Mouse (Mus musculus): ENCODE data around the gene Dnajb12. TPM values are rescaled to one million over a fixed set of nuclear protein-coding genes. Genes with fewer than 3 reads are reported as not detected.

Dnajb12 gene
- polyA plus RNA-seq, 1 experiment from 2014 or later: 27.3 TPM

GRCm38 (mm10) chr10:59898180-59898778, 18.9 kb downstream of the Dnajb12 start:
- H3K4me1 ChIP-seq (ENCODE audit: control insufficient read depth, insufficient read depth, low read length): peaks cover 42% of the 10 kb centered on the region

GRCm38 (mm10) chr10:59898935-59899334, 19.6 kb downstream of the Dnajb12 start:
- Histone ChIP-seq H3K4me3 (ENCODE audit: low read depth, low read length) (no peak overlapping the region), H3K9ac (ENCODE audit: low read length) (peak overlapping the region; percentile 44), H3K4me1 (ENCODE audit: control insufficient read depth, insufficient read depth, low read length) (peaks cover 42% of the 10 kb centered on the region), H3K9me3 (ENCODE audit: control insufficient read depth, low read length) (no peaks in the 10 kb centered on the region), H3K36me3 (ENCODE audit: control insufficient read depth, insufficient read depth, low read length) (peaks cover 10% of the 10 kb centered on the region), H3K27ac (ENCODE audit: low read depth, low read length) (peak overlapping the region; percentile 96), H3K4me2 (ENCODE audit: low read depth) (peak overlapping the region; percentile 28), H3K27me3 (ENCODE audit: control insufficient read depth, insufficient read depth, low read length) (no peaks in the 10 kb centered on the region)
- 52% methylated on average over 2 of the region's 2 CpGs for WGBS
- ATAC-seq (ENCODE audit: insufficient read depth, low FRiP score, low TSS enrichment) (peak; percentile 5; the same call in 1 of the 2 replicates), DNase-seq (ENCODE audit: low spot score) (no peak)

More at GRCm38 (mm10) chr10:59898180-59898778, 18.9 kb downstream of the Dnajb12 start:
- Histone ChIP-seq H3K4me2 (ENCODE audit: low read depth) (no peak overlapping the region), H3K9me3 (ENCODE audit: control insufficient read depth, low read length) (no peaks in the 10 kb centered on the region), H3K27me3 (ENCODE audit: control insufficient read depth, insufficient read depth, low read length) (no peaks in the 10 kb centered on the region), H3K4me3 (ENCODE audit: low read depth, low read length) (no peak overlapping the region), H3K9ac (ENCODE audit: low read length) (no peak overlapping the region; the same call in 1 of the 2 replicates), H3K27ac (ENCODE audit: low read depth, low read length) (peak overlapping the region; percentile 96), H3K36me3 (ENCODE audit: control insufficient read depth, insufficient read depth, low read length) (peaks cover 13% of the 10 kb centered on the region)
- ATAC-seq (ENCODE audit: insufficient read depth, low FRiP score, low TSS enrichment): no peak
- no peak for DNase-seq (ENCODE audit: low spot score)
- 54% methylated on average over 9 of the region's 9 CpGs for WGBS

- peak; percentile 92 for DNase-seq (ENCODE audit: low spot score)
- Histone ChIP-seq H3K4me3 (ENCODE audit: low read depth, low read length) (no peak overlapping the region), H3K9me3 (ENCODE audit: control insufficient read depth, low read length) (no peaks in the 10 kb centered on the region), H3K27ac (ENCODE audit: low read depth, low read length) (peak overlapping the region; percentile 96), H3K4me2 (ENCODE audit: low read depth) (peak overlapping the region; percentile 28), H3K4me1 (ENCODE audit: control insufficient read depth, insufficient read depth, low read length) (peaks cover 42% of the 10 kb centered on the region), H3K9ac (ENCODE audit: low read length) (peak overlapping the region; percentile 44), H3K36me3 (ENCODE audit: control insufficient read depth, insufficient read depth, low read length) (peaks cover 5% of the 10 kb centered on the region), H3K27me3 (ENCODE audit: control insufficient read depth, insufficient read depth, low read length) (no peaks in the 10 kb centered on the region)
- 8% methylated on average over 21 of the region's 21 CpGs for WGBS
- ATAC-seq (ENCODE audit: insufficient read depth, low FRiP score, low TSS enrichment): peak; percentile 93
Observed at GRCm38 (mm10) chr10:59899341-59900173, 20.2 kb downstream of the Dnajb12 start.

GRCm38 (mm10) chr10:59900174-59900435, 20.7 kb downstream of the Dnajb12 start:
- Histone ChIP-seq H3K27me3 (ENCODE audit: control insufficient read depth, insufficient read depth, low read length) (no peaks in the 10 kb centered on the region), H3K4me3 (ENCODE audit: low read depth, low read length) (no peak overlapping the region), H3K4me1 (ENCODE audit: control insufficient read depth, insufficient read depth, low read length) (peaks cover 42% of the 10 kb centered on the region), H3K27ac (ENCODE audit: low read depth, low read length) (peak overlapping the region; percentile 96), H3K9ac (ENCODE audit: low read length) (peak overlapping the region; percentile 27; the same call in 1 of the 2 replicates), H3K36me3 (ENCODE audit: control insufficient read depth, insufficient read depth, low read length) (peaks cover 5% of the 10 kb centered on the region), H3K9me3 (ENCODE audit: control insufficient read depth, low read length) (no peaks in the 10 kb centered on the region), H3K4me2 (ENCODE audit: low read depth) (peak overlapping the region; percentile 18; the same call in 1 of the 2 replicates)
- 55% methylated on average over 4 of the region's 4 CpGs for WGBS
- ATAC-seq (ENCODE audit: insufficient read depth, low FRiP score, low TSS enrichment) (no peak), DNase-seq (ENCODE audit: low spot score) (no peak)

GRCm38 (mm10) chr10:59900939-59901338, 21.6 kb downstream of the Dnajb12 start:
- no peak for DNase-seq (ENCODE audit: low spot score)
- no peak overlapping the region for H3K9ac ChIP-seq (ENCODE audit: low read length)
- H3K4me3 ChIP-seq (ENCODE audit: low read depth, low read length): no peak overlapping the region
- peaks cover 2% of the 10 kb centered on the region; the same call in 1 of the 2 replicates for H3K36me3 ChIP-seq (ENCODE audit: control insufficient read depth, insufficient read depth, low read length)
- H3K27me3 ChIP-seq (ENCODE audit: control insufficient read depth, insufficient read depth, low read length): no peaks in the 10 kb centered on the region
- H3K9me3 ChIP-seq (ENCODE audit: control insufficient read depth, low read length): no peaks in the 10 kb centered on the region
- no peak overlapping the region for H3K27ac ChIP-seq (ENCODE audit: low read depth, low read length)
- H3K4me2 ChIP-seq (ENCODE audit: low read depth): no peak overlapping the region
- H3K4me1 ChIP-seq (ENCODE audit: control insufficient read depth, insufficient read depth, low read length): peaks cover 42% of the 10 kb centered on the region
- no peak for ATAC-seq (ENCODE audit: insufficient read depth, low FRiP score, low TSS enrichment)
- 58% methylated on average over 4 of the region's 4 CpGs for WGBS

- Histone ChIP-seq H3K4me1 (ENCODE audit: control insufficient read depth, insufficient read depth, low read length) (peaks cover 42% of the 10 kb centered on the region), H3K4me2 (ENCODE audit: low read depth) (no peak overlapping the region), H3K27ac (ENCODE audit: low read depth, low read length) (no peak overlapping the region), H3K27me3 (ENCODE audit: control insufficient read depth, insufficient read depth, low read length) (no peaks in the 10 kb centered on the region), H3K4me3 (ENCODE audit: low read depth, low read length) (no peak overlapping the region), H3K9ac (ENCODE audit: low read length) (no peak overlapping the region), H3K9me3 (ENCODE audit: control insufficient read depth, low read length) (no peaks in the 10 kb centered on the region), H3K36me3 (ENCODE audit: control insufficient read depth, insufficient read depth, low read length) (peaks cover 2% of the 10 kb centered on the region; the same call in 1 of the 2 replicates)
- no peak for DNase-seq (ENCODE audit: low spot score)
- ATAC-seq (ENCODE audit: insufficient read depth, low FRiP score, low TSS enrichment): no peak
- 89% methylated on average over 1 of the region's 1 CpGs for WGBS
Observed at GRCm38 (mm10) chr10:59901463-59901862, 22.1 kb downstream of the Dnajb12 start.

- Histone ChIP-seq H3K36me3 (ENCODE audit: control insufficient read depth, insufficient read depth, low read length) (peaks cover 2% of the 10 kb centered on the region; the same call in 1 of the 2 replicates), H3K9me3 (ENCODE audit: control insufficient read depth, low read length) (no peaks in the 10 kb centered on the region), H3K4me1 (ENCODE audit: control insufficient read depth, insufficient read depth, low read length) (peaks cover 37% of the 10 kb centered on the region), H3K9ac (ENCODE audit: low read length) (0 out of 2 replicates have a peak overlapping the region, but pooled peaks have one; percentile 14), H3K4me3 (ENCODE audit: low read depth, low read length) (no peak overlapping the region), H3K27ac (ENCODE audit: low read depth, low read length) (no peak overlapping the region), H3K4me2 (ENCODE audit: low read depth) (no peak overlapping the region), H3K27me3 (ENCODE audit: control insufficient read depth, insufficient read depth, low read length) (no peaks in the 10 kb centered on the region)
- WGBS: 73% methylated on average over 8 of the region's 8 CpGs
- no peak for ATAC-seq (ENCODE audit: insufficient read depth, low FRiP score, low TSS enrichment)
- DNase-seq (ENCODE audit: low spot score): no peak
Observed at GRCm38 (mm10) chr10:59901986-59902605, 22.7 kb downstream of the Dnajb12 start.

- Histone ChIP-seq H3K4me1 (ENCODE audit: control insufficient read depth, insufficient read depth, low read length) (peaks cover 33% of the 10 kb centered on the region), H3K9ac (ENCODE audit: low read length) (no peak overlapping the region), H3K36me3 (ENCODE audit: control insufficient read depth, insufficient read depth, low read length) (no peaks in the 10 kb centered on the region), H3K9me3 (ENCODE audit: control insufficient read depth, low read length) (no peaks in the 10 kb centered on the region), H3K27me3 (ENCODE audit: control insufficient read depth, insufficient read depth, low read length) (no peaks in the 10 kb centered on the region), H3K4me2 (ENCODE audit: low read depth) (no peak overlapping the region), H3K27ac (ENCODE audit: low read depth, low read length) (no peak overlapping the region), H3K4me3 (ENCODE audit: low read depth, low read length) (no peak overlapping the region)
- WGBS: 63% methylated on average over 8 of the region's 8 CpGs
- ATAC-seq (ENCODE audit: insufficient read depth, low FRiP score, low TSS enrichment) (no peak), DNase-seq (ENCODE audit: low spot score) (no peak)
Observed at GRCm38 (mm10) chr10:59902606-59902990, 23.2 kb downstream of the Dnajb12 start.

All from neural tube, embryonic 11.5 days (tissue).